Mouse (Mus musculus) bone marrow macrophage, adult 2 months (primary cell): ENCODE results near the gene Tlr2.

Source experiments
- CTCF ChIP-seq: IDR thresholded peaks from 2 replicates; pipeline ENCODE4 v1.5.1; 2012; ENCODE audit warnings: low read depth, mild to moderate bottlenecking, low read length, moderate library complexity
- POLR2A ChIP-seq: IDR thresholded peaks from 2 replicates; pipeline ENCODE4 v1.6.1; 2012; ENCODE audit warnings: mild to moderate bottlenecking, low read depth, low read length, borderline replicate concordance

GRCm38 (mm10) chr3:83857621-83858020 is 16.1 kb upstream of the Tlr2 start:
- TF ChIP-seq POLR2A (no peak), CTCF (no peak)
